Mouse (Mus musculus): Measurements from ENCODE around the gene Helz2. TPM values are rescaled to one million over a fixed set of nuclear protein-coding genes. Genes with fewer than 3 reads are reported as not detected.
A peak's percentile ranks its signal among the peaks of the same experiment; 100 is the strongest.

Helz2 gene
- total and polyA plus RNA-seq, 3 experiments = 9.2 to 14.1 (median 11.2) TPM

DNA sequence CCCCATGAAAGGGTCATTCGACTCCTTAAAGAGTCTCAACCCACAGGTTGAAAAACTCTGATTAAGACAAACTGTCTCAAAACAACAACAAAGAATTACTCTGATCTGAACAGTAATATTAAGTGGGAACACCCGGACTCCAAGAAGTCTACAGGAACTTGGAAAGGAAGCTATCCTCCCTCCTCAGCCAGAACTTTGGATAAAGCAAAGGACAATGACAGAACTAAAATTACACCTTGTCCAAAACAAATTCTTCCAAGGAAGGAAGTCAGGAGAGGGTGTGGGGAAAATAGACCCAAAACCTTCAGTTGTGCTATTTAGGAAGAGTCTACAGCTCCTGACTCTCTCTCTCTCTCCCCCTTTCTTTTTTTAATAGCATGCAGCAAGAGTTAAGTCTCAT is 30.3 kb upstream of the Helz2 start:
- H3K36me3 ChIP-seq (ENCODE audit: control insufficient read depth, insufficient read depth, low read length) = peaks cover 40% of the 10 kb centered on the region
- H3K79me2 ChIP-seq (replicated peaks; ENCODE audit: control insufficient read depth, insufficient read depth, low read length) = no peaks in the 10 kb centered on the region; the same call in 1 of the 2 replicates
- TF ChIP-seq EP300 (IDR thresholded peaks at IDR 0.05; ENCODE audit: insufficient read depth, low read depth, low read length) (no peak), POLR2A (IDR thresholded peaks at IDR 0.05; ENCODE audit: insufficient read depth, low read depth, low read length) (no peak), CTCF (IDR thresholded peaks at IDR 0.05) (no peak)
- DNase-seq = no peak
- intact Hi-C loops (cut with DNase I) = loop anchor here (1.0 to 10.0 kb wide), 3 partner anchors 15 to 403 kb away; partner anchors contain the start of genes Ppdpf and Sox18
- WGBS = 61% methylated on average over 2 of the region's 2 CpGs
- peaks cover 2% of the 10 kb centered on the region; the same call in 1 of the 2 replicates for H3K4me1 ChIP-seq (ENCODE audit: control insufficient read depth, insufficient read depth, low read length)
- H3K27ac ChIP-seq = peak overlapping the region; percentile 57
- no peak overlapping the region for H3K9ac ChIP-seq (ENCODE audit: low read depth, low read length)
- H3K27me3 ChIP-seq (ENCODE audit: control insufficient read depth, insufficient read depth, low read length) = no peaks in the 10 kb centered on the region
- no peak overlapping the region for H3K4me3 ChIP-seq

DNA sequence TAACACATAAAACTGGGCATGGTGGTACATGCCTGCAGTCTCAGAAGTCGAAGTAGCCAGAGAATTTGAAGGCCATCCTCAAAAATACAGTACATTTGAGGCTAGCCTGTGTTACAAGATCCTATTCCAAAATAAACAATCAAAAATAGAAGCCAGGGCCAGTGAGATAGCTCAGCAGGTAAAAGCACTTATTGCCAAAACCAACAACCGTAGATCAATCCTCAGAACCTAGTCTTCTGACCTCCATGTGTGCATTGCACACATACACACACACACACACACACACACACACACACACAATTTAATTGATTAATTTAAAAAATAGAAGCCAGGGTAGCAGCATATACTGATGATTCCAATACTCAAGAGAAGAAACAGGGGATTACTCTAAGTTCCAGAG is 25.0 kb upstream of the Helz2 start:
- WGBS = 90% methylated on average over 2 of the region's 2 CpGs
- Histone ChIP-seq H3K9ac (ENCODE audit: low read depth, low read length) (no peak overlapping the region), H3K36me3 (ENCODE audit: control insufficient read depth, insufficient read depth, low read length) (peaks cover 15% of the 10 kb centered on the region), H3K79me2 (replicated peaks; ENCODE audit: control insufficient read depth, insufficient read depth, low read length) (no peaks in the 10 kb centered on the region; the same call in 1 of the 2 replicates), H3K4me1 (ENCODE audit: control insufficient read depth, insufficient read depth, low read length) (no peaks in the 10 kb centered on the region), H3K4me3 (no peak overlapping the region), H3K27ac (no peak overlapping the region), H3K27me3 (ENCODE audit: control insufficient read depth, insufficient read depth, low read length) (no peaks in the 10 kb centered on the region)
- intact Hi-C loops (cut with DNase I) = no loop called here
- no peak for DNase-seq
- TF ChIP-seq EP300 (IDR thresholded peaks at IDR 0.05; ENCODE audit: insufficient read depth, low read depth, low read length) (no peak), CTCF (IDR thresholded peaks at IDR 0.05) (no peak), POLR2A (IDR thresholded peaks at IDR 0.05; ENCODE audit: insufficient read depth, low read depth, low read length) (no peak)

DNA sequence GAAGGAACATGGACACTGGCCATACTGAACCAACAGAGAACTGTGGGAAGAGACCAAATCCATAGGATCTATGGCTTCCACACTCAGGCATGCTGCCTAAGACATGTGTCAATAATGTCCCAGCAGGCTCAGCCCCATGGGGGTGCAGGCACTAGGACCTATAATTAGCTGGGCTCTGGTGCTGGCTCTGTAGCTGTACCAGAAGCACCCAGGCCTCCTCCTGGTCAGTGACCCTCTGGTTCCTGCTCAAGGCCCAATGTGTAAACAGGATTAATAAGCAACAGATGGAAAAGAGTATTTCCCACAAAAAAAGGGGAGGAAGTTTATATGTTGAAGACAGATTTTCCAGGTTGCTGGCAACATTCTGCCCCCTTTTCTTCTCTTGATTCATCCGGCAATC is 11.4 kb upstream of the Helz2 start:
- Histone ChIP-seq H3K36me3 (ENCODE audit: control insufficient read depth, insufficient read depth, low read length) (no peaks in the 10 kb centered on the region), H3K4me3 (no peak overlapping the region), H3K9ac (ENCODE audit: low read depth, low read length) (no peak overlapping the region), H3K79me2 (replicated peaks; ENCODE audit: control insufficient read depth, insufficient read depth, low read length) (no peaks in the 10 kb centered on the region), H3K4me1 (ENCODE audit: control insufficient read depth, insufficient read depth, low read length) (no peaks in the 10 kb centered on the region), H3K27ac (no peak overlapping the region), H3K27me3 (ENCODE audit: control insufficient read depth, insufficient read depth, low read length) (no peaks in the 10 kb centered on the region)
- TF ChIP-seq EP300 (IDR thresholded peaks at IDR 0.05; ENCODE audit: insufficient read depth, low read depth, low read length) = no peak
- TF ChIP-seq POLR2A (IDR thresholded peaks at IDR 0.05; ENCODE audit: insufficient read depth, low read depth, low read length) = no peak
- TF ChIP-seq CTCF (IDR thresholded peaks at IDR 0.05) = no peak
- WGBS = 94% methylated on average over 1 of the region's 1 CpGs
- intact Hi-C loops (cut with DNase I) = no loop called here
- DNase-seq = no peak

DNA sequence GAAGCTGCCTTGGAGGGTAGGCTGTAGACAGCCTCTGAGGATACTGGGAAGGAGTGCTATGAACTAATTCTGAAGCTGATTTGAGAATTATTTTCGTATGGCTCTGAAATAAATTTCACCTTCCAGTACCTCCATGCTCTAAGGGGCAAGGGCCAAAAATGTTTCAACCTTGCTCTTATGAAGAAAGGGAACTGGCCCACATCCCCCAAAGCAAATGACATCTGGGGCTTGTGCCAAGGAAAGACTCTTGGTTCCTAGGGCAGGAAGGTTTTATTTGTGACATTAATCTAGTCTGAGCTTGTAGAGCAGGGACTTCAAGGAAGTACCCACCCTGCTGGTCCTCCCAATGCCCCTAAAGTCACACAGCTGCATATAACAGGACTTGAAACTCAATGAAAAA is 10.0 kb upstream of the Helz2 start:
- H3K4me3 ChIP-seq = no peak overlapping the region
- no peak overlapping the region for H3K27ac ChIP-seq
- intact Hi-C loops (cut with DNase I) = no loop called here
- no peak overlapping the region for H3K9ac ChIP-seq (ENCODE audit: low read depth, low read length)
- no peaks in the 10 kb centered on the region for H3K36me3 ChIP-seq (ENCODE audit: control insufficient read depth, insufficient read depth, low read length)
- H3K27me3 ChIP-seq (ENCODE audit: control insufficient read depth, insufficient read depth, low read length) = no peaks in the 10 kb centered on the region
- no peak for DNase-seq
- TF ChIP-seq CTCF (IDR thresholded peaks at IDR 0.05) = no peak
- WGBS = 89% methylated on average over 1 of the region's 1 CpGs
- H3K4me1 ChIP-seq (ENCODE audit: control insufficient read depth, insufficient read depth, low read length) = no peaks in the 10 kb centered on the region
- no peaks in the 10 kb centered on the region for H3K79me2 ChIP-seq (replicated peaks; ENCODE audit: control insufficient read depth, insufficient read depth, low read length)

DNA sequence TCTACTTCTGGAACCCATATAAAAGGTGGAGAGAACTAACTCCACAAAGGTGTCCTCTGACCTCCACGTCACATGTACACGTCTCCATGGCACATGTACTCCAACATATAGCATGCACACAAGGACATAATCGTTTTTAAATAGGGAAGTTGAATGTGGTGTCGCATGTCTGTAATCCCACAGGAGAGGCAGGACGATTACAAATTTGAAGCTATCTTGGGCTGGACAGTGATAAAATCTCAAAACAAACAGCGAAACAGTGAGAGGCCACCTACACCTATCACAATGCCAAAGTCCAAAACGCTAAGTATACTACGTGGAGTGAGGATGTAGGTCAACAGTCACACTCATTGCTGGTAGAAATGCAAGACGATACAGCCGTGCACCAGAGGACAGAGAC is 7.4 kb upstream of the Helz2 start:
- TF ChIP-seq POLR2A (IDR thresholded peaks at IDR 0.05; ENCODE audit: insufficient read depth, low read depth, low read length) (no peak), CTCF (IDR thresholded peaks at IDR 0.05) (no peak), EP300 (IDR thresholded peaks at IDR 0.05; ENCODE audit: insufficient read depth, low read depth, low read length) (no peak)
- Histone ChIP-seq H3K27me3 (ENCODE audit: control insufficient read depth, insufficient read depth, low read length) (no peaks in the 10 kb centered on the region), H3K36me3 (ENCODE audit: control insufficient read depth, insufficient read depth, low read length) (no peaks in the 10 kb centered on the region), H3K9ac (ENCODE audit: low read depth, low read length) (no peak overlapping the region), H3K27ac (no peak overlapping the region), H3K4me3 (no peak overlapping the region), H3K79me2 (replicated peaks; ENCODE audit: control insufficient read depth, insufficient read depth, low read length) (no peaks in the 10 kb centered on the region), H3K4me1 (ENCODE audit: control insufficient read depth, insufficient read depth, low read length) (no peaks in the 10 kb centered on the region)
- 77% methylated on average over 10 of the region's 10 CpGs for WGBS
- no peak for DNase-seq
- intact Hi-C loops (cut with DNase I) = no loop called here

DNA sequence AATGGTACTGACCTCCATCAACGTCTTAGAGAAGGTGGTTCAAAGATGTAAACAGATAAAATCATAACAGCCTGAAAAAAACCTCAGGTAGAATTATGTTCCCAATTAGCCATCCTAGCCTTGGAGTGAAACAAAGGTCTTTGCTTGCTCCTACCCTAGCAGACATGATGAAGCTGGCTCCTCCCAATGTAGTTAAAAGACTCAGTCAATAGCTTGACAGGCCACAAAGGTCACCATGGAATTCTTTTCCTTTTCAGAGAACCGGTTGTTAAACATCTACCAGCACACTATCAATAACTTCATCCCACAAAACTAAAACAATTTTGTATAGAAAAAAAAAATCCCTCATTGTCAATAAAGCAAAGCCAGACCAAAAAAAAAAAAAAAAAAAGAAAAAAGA is 3.2 kb upstream of the Helz2 start:
- no peak for TF ChIP-seq POLR2A (IDR thresholded peaks at IDR 0.05; ENCODE audit: insufficient read depth, low read depth, low read length)
- intact Hi-C loops (cut with DNase I) = no loop called here

More for the DNA sequence above, 3.2 kb upstream of the Helz2 start:
- no peak overlapping the region for H3K9ac ChIP-seq (ENCODE audit: low read depth, low read length)
- no peak for DNase-seq
- H3K4me1 ChIP-seq (ENCODE audit: control insufficient read depth, insufficient read depth, low read length) = peaks cover 7% of the 10 kb centered on the region; the same call in 1 of the 2 replicates
- 60% methylated on average over 2 of the region's 2 CpGs for WGBS
- no peaks in the 10 kb centered on the region for H3K79me2 ChIP-seq (replicated peaks; ENCODE audit: control insufficient read depth, insufficient read depth, low read length)
- H3K27me3 ChIP-seq (ENCODE audit: control insufficient read depth, insufficient read depth, low read length) = no peaks in the 10 kb centered on the region
- H3K4me3 ChIP-seq = no peak overlapping the region
- H3K36me3 ChIP-seq (ENCODE audit: control insufficient read depth, insufficient read depth, low read length) = no peaks in the 10 kb centered on the region
- no peak overlapping the region for H3K27ac ChIP-seq

Measured in heart, adult 2 months (tissue).